Comparison of ENCODE assay signal across 15 mouse cellular contexts in the genomic region with DNA sequence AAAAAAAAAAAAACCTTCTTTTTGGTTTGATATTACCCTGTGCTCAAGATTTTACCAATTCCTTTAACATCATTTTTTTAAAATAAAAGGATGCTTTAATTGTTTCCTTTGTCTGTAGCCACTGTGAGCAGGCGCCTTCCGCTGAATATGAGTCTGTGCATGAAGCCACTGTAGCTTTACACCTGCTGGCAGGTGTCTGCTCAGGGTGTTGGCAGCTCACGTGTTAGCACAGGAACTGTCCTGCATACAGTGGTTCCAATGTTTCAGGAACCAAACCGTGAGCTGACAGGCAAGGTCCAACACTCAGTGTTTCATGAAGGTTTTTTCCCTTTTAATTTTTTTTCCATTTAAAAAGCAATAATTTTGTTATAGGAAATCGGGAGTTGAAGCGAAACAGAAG.
"Had no signal": no experiment of that assay in that cellular context is flagged by ENCODE, and none has a peak within 500 bp of the region (broad histone marks: within the 10 kb centered on the region; RNA-seq: fewer than 3 reads in every experiment).

No protein-coding gene starts in this region.

- DNase-seq: retina, postnatal 1 day; right cerebral cortex, adult 18-20 months; right cerebral cortex, postnatal 14 days; right cerebral cortex, postnatal 25 days; right cerebral cortex, postnatal 4 days; spleen, adult 18-20 months; thymus, adult 18-20 months; thymus, adult 2 months; thymus, postnatal 14 days; thymus, postnatal 25 days; thymus, postnatal 36 days; thymus, postnatal 4 days had no signal

- H3K4me1 ChIP-seq: neural tube, embryonic 15.5 days; stomach, embryonic 15.5 days had no signal

- H3K9ac ChIP-seq: neural tube, embryonic 15.5 days; stomach, embryonic 15.5 days had no signal

- H3K27ac ChIP-seq: neural tube, embryonic 15.5 days; stomach, embryonic 15.5 days; stomach, postnatal 0 days had no signal

- H3K4me3 ChIP-seq: neural tube, embryonic 15.5 days; stomach, embryonic 15.5 days had no signal

- H3K9me3 ChIP-seq: neural tube, embryonic 15.5 days; stomach, embryonic 15.5 days had no signal

- H3K4me2 ChIP-seq: neural tube, embryonic 15.5 days; stomach, embryonic 15.5 days had no signal

- H3K27me3 ChIP-seq: neural tube, embryonic 15.5 days; stomach, embryonic 15.5 days had no signal

- H3K36me3 ChIP-seq: neural tube, embryonic 15.5 days; stomach, embryonic 15.5 days had no signal
